Mouse (Mus musculus) limb, embryonic 11.5 days (tissue): Measurements from ENCODE around the gene Usp7. TPM values are rescaled to one million over a fixed set of nuclear protein-coding genes. Genes with fewer than 3 reads are reported as not detected.

Experiments used
- ATAC-seq: fragments of 200-750 bp; cut with Nextera tagmentation; 2 replicates; pipeline ENCODE4 v1.8.0; 2017; ENCODE audit warnings: low read depth; ENCODE audit not compliant: insufficient number of reproducible peaks, low FRiP score, low TSS enrichment
- DNase-seq: peaks from one replicate; pipeline ENCODE4 v3.0.0-alpha.2; 2015; ENCODE audit warnings: low spot score
- H3K27ac ChIP-seq: fragments of 300-500 bp; sonication (generic); replicated peaks from 2 replicates; pipeline ENCODE4 v1.5.1; 2014; ENCODE audit warnings: low read depth, mild to moderate bottlenecking, low read length
- H3K27me3 ChIP-seq: fragments of 300-500 bp; sonication (generic); 2 replicates; pipeline ENCODE4 v1.6.1; 2014; ENCODE audit warnings: mild to moderate bottlenecking, low read length, mixed read lengths; ENCODE audit not compliant: control insufficient read depth, insufficient read depth
- H3K36me3 ChIP-seq: fragments of 300-500 bp; sonication (generic); 2 replicates; pipeline ENCODE4 v1.6.1; 2014; ENCODE audit warnings: mild to moderate bottlenecking, low read length, moderate library complexity, mixed read lengths; ENCODE audit not compliant: control insufficient read depth, insufficient read depth
- H3K4me1 ChIP-seq: fragments of 300-500 bp; sonication (generic); 2 replicates; pipeline ENCODE4 v1.6.1; 2014; ENCODE audit warnings: low read length, mixed read lengths; ENCODE audit not compliant: control insufficient read depth, insufficient read depth
- H3K4me2 ChIP-seq: fragments of 300-500 bp; sonication (generic); 2 replicates; pipeline ENCODE4 v1.6.1; 2014; ENCODE audit warnings: low read depth, mild to moderate bottlenecking, moderate library complexity; ENCODE audit not compliant: severe bottlenecking
- H3K4me3 ChIP-seq: fragments of 300-500 bp; sonication (generic); 2 replicates; pipeline ENCODE4 v1.5.1; 2014; ENCODE audit warnings: low read depth, low read length
- H3K9ac ChIP-seq: fragments of 300-500 bp; sonication (generic); 2 replicates; pipeline ENCODE4 v1.6.1; 2014; ENCODE audit warnings: mild to moderate bottlenecking, low read length
- H3K9me3 ChIP-seq: fragments of 300-500 bp; sonication (generic); 2 replicates; pipeline ENCODE4 v1.6.1; 2016; ENCODE audit warnings: low read length; ENCODE audit not compliant: control insufficient read depth
- WGBS: fragments of 180-500 bp; shearing (Covaris S2); extraction: QIAGEN DNeasy Blood & Tissue Kit; methylation state at CpG from one replicate; pipeline ENCODE4 v1.1.7; 2014; 5-methylcytosine and 5-hydroxymethylcytosine counted together
- polyA plus RNA-seq: library from polyadenylated mRNA; unstranded; fragments of >200 nt; fragmentation: Nextera tagmentation; extraction: Ambion mirVana; gene quantifications from 2 replicates; pipeline ENCODE4 v1.2.1, GENCODE M21; 2014

The Usp7 gene
- polyA plus RNA-seq, 1 experiment from 2014 or later, result 41.5 TPM

GRCm38 (mm10) chr16:8828636-8829563, 36.8 kb upstream of the Usp7 start:
- peaks cover 5% of the 10 kb centered on the region for H3K4me1 ChIP-seq
- H3K27me3 ChIP-seq, result no peaks in the 10 kb centered on the region
- H3K27ac ChIP-seq, result peak overlapping the region; percentile 57; the same call in 1 of the 2 replicates
- peak overlapping the region; percentile 51 for H3K9ac ChIP-seq
- H3K36me3 ChIP-seq, result peaks cover 4% of the 10 kb centered on the region; the same call in 1 of the 2 replicates
- 11% methylated on average over 33 of the region's 33 CpGs for WGBS
- peak overlapping the region; percentile 99 for H3K4me3 ChIP-seq
- no peaks in the 10 kb centered on the region for H3K9me3 ChIP-seq
- H3K4me2 ChIP-seq, result peak overlapping the region; percentile 95
- peak; percentile 44 for ATAC-seq
- DNase-seq, result no peak

GRCm38 (mm10) chr16:8827366-8827765, 35.3 kb upstream of the Usp7 start:
- ATAC-seq, result no peak
- H3K9ac ChIP-seq, result no peak overlapping the region
- H3K4me1 ChIP-seq, result peaks cover 5% of the 10 kb centered on the region
- WGBS, result 90% methylated on average over 7 of the region's 7 CpGs
- no peak overlapping the region for H3K4me2 ChIP-seq
- DNase-seq, result no peak
- no peaks in the 10 kb centered on the region for H3K27me3 ChIP-seq
- H3K27ac ChIP-seq, result no peak overlapping the region
- H3K36me3 ChIP-seq, result no peaks in the 10 kb centered on the region
- H3K9me3 ChIP-seq, result no peaks in the 10 kb centered on the region
- H3K4me3 ChIP-seq, result no peak overlapping the region

GRCm38 (mm10) chr16:8823661-8824060, 31.6 kb upstream of the Usp7 start:
- H3K27me3 ChIP-seq, result no peaks in the 10 kb centered on the region
- no peaks in the 10 kb centered on the region for H3K36me3 ChIP-seq
- ATAC-seq (no peak), DNase-seq (no peak)
- no peak overlapping the region for H3K9ac ChIP-seq
- no peak overlapping the region for H3K27ac ChIP-seq
- 74% methylated on average over 2 of the region's 2 CpGs for WGBS
- no peak overlapping the region for H3K4me3 ChIP-seq
- no peaks in the 10 kb centered on the region for H3K9me3 ChIP-seq
- H3K4me1 ChIP-seq, result no peaks in the 10 kb centered on the region
- no peak overlapping the region for H3K4me2 ChIP-seq

GRCm38 (mm10) chr16:8822586-8822985, 30.5 kb upstream of the Usp7 start:
- H3K4me1 ChIP-seq, result no peaks in the 10 kb centered on the region
- no peaks in the 10 kb centered on the region for H3K9me3 ChIP-seq
- WGBS, result 78% methylated on average over 4 of the region's 4 CpGs
- no peaks in the 10 kb centered on the region for H3K36me3 ChIP-seq
- ATAC-seq (no peak), DNase-seq (no peak)
- no peak overlapping the region for H3K4me3 ChIP-seq
- H3K9ac ChIP-seq, result no peak overlapping the region
- H3K27me3 ChIP-seq, result no peaks in the 10 kb centered on the region
- no peak overlapping the region for H3K27ac ChIP-seq
- no peak overlapping the region for H3K4me2 ChIP-seq

GRCm38 (mm10) chr16:8821429-8821828, 29.3 kb upstream of the Usp7 start:
- ATAC-seq (no peak), DNase-seq (no peak)
- Histone ChIP-seq H3K36me3 (no peaks in the 10 kb centered on the region), H3K9ac (no peak overlapping the region), H3K4me2 (no peak overlapping the region), H3K4me3 (no peak overlapping the region), H3K4me1 (no peaks in the 10 kb centered on the region), H3K9me3 (no peaks in the 10 kb centered on the region), H3K27ac (no peak overlapping the region), H3K27me3 (no peaks in the 10 kb centered on the region)
- WGBS, result 90% methylated on average over 1 of the region's 1 CpGs

GRCm38 (mm10) chr16:8817872-8818271, 25.8 kb upstream of the Usp7 start:
- ATAC-seq, result no peak
- Histone ChIP-seq H3K36me3 (no peaks in the 10 kb centered on the region), H3K4me3 (no peak overlapping the region), H3K27me3 (no peaks in the 10 kb centered on the region), H3K9ac (no peak overlapping the region), H3K4me2 (no peak overlapping the region), H3K9me3 (no peaks in the 10 kb centered on the region), H3K27ac (no peak overlapping the region), H3K4me1 (no peaks in the 10 kb centered on the region)
- DNase-seq, result no peak
- 78% methylated on average over 4 of the region's 4 CpGs for WGBS

- Histone ChIP-seq H3K4me2 (no peak overlapping the region), H3K27me3 (no peaks in the 10 kb centered on the region), H3K27ac (no peak overlapping the region), H3K36me3 (no peaks in the 10 kb centered on the region), H3K9me3 (no peaks in the 10 kb centered on the region), H3K4me3 (no peak overlapping the region), H3K9ac (no peak overlapping the region), H3K4me1 (no peaks in the 10 kb centered on the region)
- no peak for DNase-seq
- no peak for ATAC-seq
- 88% methylated on average over 14 of the region's 14 CpGs for WGBS
Measured at GRCm38 (mm10) chr16:8810399-8811127, 18.5 kb upstream of the Usp7 start.

- H3K27me3 ChIP-seq, result no peaks in the 10 kb centered on the region
- no peak overlapping the region for H3K27ac ChIP-seq
- DNase-seq (peak; percentile 74), ATAC-seq (no peak)
- 21% methylated on average over 4 of the region's 4 CpGs for WGBS
- no peak overlapping the region for H3K4me3 ChIP-seq
- no peaks in the 10 kb centered on the region for H3K4me1 ChIP-seq
- no peak overlapping the region for H3K9ac ChIP-seq
- no peaks in the 10 kb centered on the region for H3K9me3 ChIP-seq
- no peaks in the 10 kb centered on the region for H3K36me3 ChIP-seq
- H3K4me2 ChIP-seq, result no peak overlapping the region
Measured at GRCm38 (mm10) chr16:8806703-8807102, 14.6 kb upstream of the Usp7 start.
